Mouse (Mus musculus): ENCODE data around the gene Tagln2. TPM values are rescaled to one million over a fixed set of nuclear protein-coding genes. Genes with fewer than 3 reads are reported as not detected.
A peak's percentile ranks its signal among the peaks of the same experiment; 100 is the strongest.

Gene Tagln2
- total RNA-seq, 1 experiment = 131 TPM

DNA sequence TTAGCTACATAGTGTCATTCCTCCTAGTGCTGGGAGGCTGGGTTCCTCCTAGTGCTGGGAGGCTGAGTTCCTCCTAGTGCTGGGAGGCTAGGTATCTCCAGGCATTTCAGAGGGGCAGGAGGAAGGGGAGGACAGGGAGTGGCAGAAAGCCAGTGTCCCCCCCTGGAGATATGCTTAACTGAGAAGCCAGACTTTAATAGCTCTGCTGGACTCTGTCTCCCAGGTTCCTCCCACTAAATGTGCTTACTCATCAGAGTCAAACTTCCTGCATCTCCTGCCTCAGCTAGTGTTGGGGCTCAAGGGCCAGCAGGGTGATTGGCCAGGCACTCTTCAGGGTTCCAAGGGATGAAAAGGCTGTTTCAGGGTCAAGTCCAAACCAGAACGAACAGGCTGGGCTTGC is 15.5 kb downstream of the Tagln2 start:
- H3K27ac ChIP-seq (ENCODE audit: insufficient read depth, low read depth, low read length, poor library complexity, severe bottlenecking) = peak overlapping the region; percentile 14; the same call in 1 of the 2 replicates
- H3K4me3 ChIP-seq (ENCODE audit: insufficient read depth in 1 of 2, low read depth in 1 of 2, low read length in 2 of 2, poor library complexity in 1 of 2, severe bottlenecking in 1 of 2) = no peak overlapping the region
- no peak overlapping the region for H3K9ac ChIP-seq (ENCODE audit: insufficient read depth, low read depth, low read length, poor library complexity, severe bottlenecking)
- H3K36me3 ChIP-seq (ENCODE audit: control insufficient read depth, insufficient read depth, low read length, poor library complexity, severe bottlenecking) = no peaks in the 10 kb centered on the region
- peaks cover 4 to 35% of the 10 kb centered on the region in 2 experiments; a peak in 3 of 4 replicates for H3K4me1 ChIP-seq (ENCODE audit: control insufficient read depth in 2 of 2, insufficient read depth in 2 of 2, low read length in 2 of 2, poor library complexity in 1 of 2)
- TF ChIP-seq MAFK (IDR thresholded peaks at IDR 0.05; ENCODE audit: insufficient read depth, low read depth, low read length) (peak; percentile 70), CHD2 (IDR thresholded peaks at IDR 0.05; ENCODE audit: low read depth, low read length) (no peak)
- no peak for DNase-seq (ENCODE audit: low read depth, low spot score)
- in situ Hi-C loops (cut with MboI; ENCODE audit: low sequenced_read_pairs in 2 of 2, unreplicated experiment in 2 of 2) = no loop called here
- H3K9me3 ChIP-seq (ENCODE audit: control insufficient read depth, insufficient read depth, low read depth, low read length) = no peaks in the 10 kb centered on the region

DNA sequence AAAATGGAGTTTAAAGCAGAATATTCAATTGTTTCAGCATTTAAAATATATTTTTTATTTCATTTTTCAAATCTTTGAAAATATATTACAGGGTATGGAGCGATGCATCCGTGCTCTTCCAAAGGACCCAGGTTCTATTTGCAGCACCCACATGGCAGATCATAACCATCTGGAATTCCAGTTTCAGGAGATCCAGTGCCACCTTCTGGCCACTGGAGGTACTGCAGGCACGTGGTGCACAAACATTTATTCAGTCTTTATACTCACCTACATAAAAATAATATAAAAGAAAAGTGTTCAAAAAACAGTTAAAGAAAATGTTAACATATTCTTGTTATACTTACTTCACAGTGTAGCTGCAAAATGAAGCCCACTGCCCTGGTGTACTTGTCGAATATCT is 18.2 kb downstream of the Tagln2 start:
- H3K9me3 ChIP-seq (ENCODE audit: control insufficient read depth, insufficient read depth, low read depth, low read length) = no peaks in the 10 kb centered on the region
- in situ Hi-C loops (cut with MboI; ENCODE audit: low sequenced_read_pairs in 2 of 2, unreplicated experiment in 2 of 2) = no loop called here
- H3K4me3 ChIP-seq (ENCODE audit: insufficient read depth in 1 of 2, low read depth in 1 of 2, low read length in 2 of 2, poor library complexity in 1 of 2, severe bottlenecking in 1 of 2) = no peak overlapping the region
- H3K27ac ChIP-seq (ENCODE audit: insufficient read depth, low read depth, low read length, poor library complexity, severe bottlenecking) = no peak overlapping the region
- no peak overlapping the region for H3K9ac ChIP-seq (ENCODE audit: insufficient read depth, low read depth, low read length, poor library complexity, severe bottlenecking)
- H3K36me3 ChIP-seq (ENCODE audit: control insufficient read depth, insufficient read depth, low read length, poor library complexity, severe bottlenecking) = no peaks in the 10 kb centered on the region
- peaks cover 4 to 31% of the 10 kb centered on the region in 2 experiments; a peak in 3 of 4 replicates for H3K4me1 ChIP-seq (ENCODE audit: control insufficient read depth in 2 of 2, insufficient read depth in 2 of 2, low read length in 2 of 2, poor library complexity in 1 of 2)
- no peak for DNase-seq (ENCODE audit: low read depth, low spot score)
- peak; percentile 48; the same call in 1 of the 2 replicates for TF ChIP-seq ZC3H11A (IDR thresholded peaks at IDR 0.05; ENCODE audit: borderline replicate concordance, low read depth, low read length)
- TF ChIP-seq HCFC1 (IDR thresholded peaks at IDR 0.05; ENCODE audit: borderline replicate concordance, insufficient read depth, low read length) = no peak

DNA sequence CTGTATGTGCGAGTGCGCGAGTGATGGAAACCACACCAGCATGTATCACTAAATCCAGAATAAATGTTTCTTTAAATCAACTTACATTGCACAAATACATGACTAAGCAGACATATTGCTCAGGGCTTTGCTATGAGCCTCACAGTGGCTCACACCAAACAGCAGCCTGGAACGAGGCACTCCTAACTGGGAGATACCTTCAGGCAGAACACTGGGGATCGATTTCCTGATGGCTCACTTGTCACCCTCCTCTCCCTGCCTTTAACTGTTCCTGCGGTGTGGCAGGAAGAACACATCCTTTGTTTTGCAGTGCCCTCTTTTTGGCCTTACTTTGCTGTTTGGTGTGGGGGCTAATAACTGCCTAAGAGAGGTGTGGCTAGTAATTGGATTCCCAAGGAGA is 19.8 kb downstream of the Tagln2 start:
- Histone ChIP-seq H3K4me3 (ENCODE audit: insufficient read depth in 1 of 2, low read depth in 1 of 2, low read length in 2 of 2, poor library complexity in 1 of 2, severe bottlenecking in 1 of 2) (no peak overlapping the region), H3K36me3 (ENCODE audit: control insufficient read depth, insufficient read depth, low read length, poor library complexity, severe bottlenecking) (no peaks in the 10 kb centered on the region), H3K9me3 (ENCODE audit: control insufficient read depth, insufficient read depth, low read depth, low read length) (no peaks in the 10 kb centered on the region), H3K27ac (ENCODE audit: insufficient read depth, low read depth, low read length, poor library complexity, severe bottlenecking) (no peak overlapping the region; the same call in 1 of the 2 replicates), H3K9ac (ENCODE audit: insufficient read depth, low read depth, low read length, poor library complexity, severe bottlenecking) (no peak overlapping the region), H3K4me1 (ENCODE audit: control insufficient read depth in 2 of 2, insufficient read depth in 2 of 2, low read length in 2 of 2, poor library complexity in 1 of 2) (peaks cover 1 to 21% of the 10 kb centered on the region in 2 experiments; a peak in 3 of 4 replicates)
- TF ChIP-seq ZNF384 (IDR thresholded peaks at IDR 0.05; ENCODE audit: low read depth, low read length) (no peak), MAFK (IDR thresholded peaks at IDR 0.05; ENCODE audit: insufficient read depth, low read depth, low read length) (no peak), ZC3H11A (IDR thresholded peaks at IDR 0.05; ENCODE audit: borderline replicate concordance, low read depth, low read length) (no peak), HCFC1 (IDR thresholded peaks at IDR 0.05; ENCODE audit: borderline replicate concordance, insufficient read depth, low read length) (no peak), CHD2 (IDR thresholded peaks at IDR 0.05; ENCODE audit: low read depth, low read length) (no peak)
- DNase-seq (ENCODE audit: low read depth, low spot score) = no peak
- in situ Hi-C loops (cut with MboI; ENCODE audit: low sequenced_read_pairs in 2 of 2, unreplicated experiment in 2 of 2) = no loop called here

DNA sequence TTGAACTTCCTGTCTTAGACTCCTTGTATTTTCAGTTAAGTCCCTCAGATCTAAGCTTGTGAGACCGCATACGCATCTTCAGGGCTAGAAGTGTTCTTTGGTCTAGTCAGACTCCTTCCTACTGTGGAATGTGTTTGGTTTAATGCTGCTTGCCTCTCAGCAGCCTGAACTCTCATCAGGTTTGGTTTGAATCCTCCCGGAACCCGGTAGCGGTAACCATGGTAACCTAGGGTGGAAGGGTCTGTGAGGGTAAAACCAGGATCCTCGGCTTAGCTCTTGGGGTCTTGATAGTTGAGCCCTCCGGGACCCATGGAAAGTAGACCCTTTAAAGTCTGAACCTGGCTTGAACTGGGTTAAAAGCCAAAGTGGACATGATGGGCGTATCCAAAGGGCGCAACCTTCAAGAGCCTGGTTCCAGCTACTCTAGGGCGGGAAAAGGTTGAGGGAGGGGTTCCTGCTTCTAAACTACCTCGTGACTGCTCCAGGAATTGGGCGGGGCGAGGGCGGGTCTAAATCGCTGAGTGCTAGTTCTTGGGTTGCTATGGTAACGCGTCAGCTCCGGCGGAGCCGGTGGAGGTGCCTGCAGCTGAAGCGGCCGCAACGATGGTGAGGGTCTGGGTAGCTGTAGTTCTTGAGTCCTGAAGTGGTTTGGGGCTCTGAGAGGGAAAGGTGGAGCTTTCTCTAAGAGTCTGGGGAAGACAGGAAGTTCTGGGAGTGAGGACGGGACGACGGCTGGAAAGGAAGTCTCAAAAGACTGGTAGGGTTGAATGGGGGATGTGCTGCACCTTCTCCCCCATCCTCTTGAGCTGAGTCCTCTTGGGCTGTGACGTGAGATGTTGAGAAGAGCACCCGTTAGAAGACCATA is 21.0 kb downstream of the Tagln2 start, which contains the start of gene Cfap45:
Gene Cfap45, plus strand, starts transcription at position 226 of the 865 bp plus-strand sequence.
- Histone ChIP-seq H3K9me3 (ENCODE audit: control insufficient read depth, insufficient read depth, low read depth, low read length) (no peaks in the 10 kb centered on the region), H3K4me3 (ENCODE audit: insufficient read depth in 1 of 2, low read depth in 1 of 2, low read length in 2 of 2, poor library complexity in 1 of 2, severe bottlenecking in 1 of 2) (peak within 1 kb of the TSS; percentile 45 to 52), H3K9ac (ENCODE audit: insufficient read depth, low read depth, low read length, poor library complexity, severe bottlenecking) (peak within 1 kb of the TSS; percentile 73), H3K27ac (ENCODE audit: insufficient read depth, low read depth, low read length, poor library complexity, severe bottlenecking) (peak within 1 kb of the TSS; percentile 64), H3K4me1 (ENCODE audit: control insufficient read depth in 2 of 2, insufficient read depth in 2 of 2, low read length in 2 of 2, poor library complexity in 1 of 2) (peaks cover 1 to 19% of the 10 kb centered on the region in 2 experiments; a peak in 3 of 4 replicates), H3K36me3 (ENCODE audit: control insufficient read depth, insufficient read depth, low read length, poor library complexity, severe bottlenecking) (no peaks in the 10 kb centered on the region)
- TF ChIP-seq ZC3H11A (IDR thresholded peaks at IDR 0.05; ENCODE audit: borderline replicate concordance, low read depth, low read length) (no peak), ZNF384 (IDR thresholded peaks at IDR 0.05; ENCODE audit: low read depth, low read length) (no peak), CHD2 (IDR thresholded peaks at IDR 0.05; ENCODE audit: low read depth, low read length) (no peak), HCFC1 (IDR thresholded peaks at IDR 0.05; ENCODE audit: borderline replicate concordance, insufficient read depth, low read length) (no peak), MAFK (IDR thresholded peaks at IDR 0.05; ENCODE audit: insufficient read depth, low read depth, low read length) (no peak)
- DNase-seq (ENCODE audit: low read depth, low spot score) = peak; percentile 99
- in situ Hi-C loops (cut with MboI; ENCODE audit: low sequenced_read_pairs in 2 of 2, unreplicated experiment in 2 of 2) = no loop called here

Measured in ES-E14 (cell line).